Mouse (Mus musculus): ENCODE data around the gene Ifna14.
"Not testable (repeated sequence)": the region's sequence is repeated elsewhere in the genome, so short reads cannot be mapped to it uniquely, and the experiment has no call there.

Gene Ifna14

DNA sequence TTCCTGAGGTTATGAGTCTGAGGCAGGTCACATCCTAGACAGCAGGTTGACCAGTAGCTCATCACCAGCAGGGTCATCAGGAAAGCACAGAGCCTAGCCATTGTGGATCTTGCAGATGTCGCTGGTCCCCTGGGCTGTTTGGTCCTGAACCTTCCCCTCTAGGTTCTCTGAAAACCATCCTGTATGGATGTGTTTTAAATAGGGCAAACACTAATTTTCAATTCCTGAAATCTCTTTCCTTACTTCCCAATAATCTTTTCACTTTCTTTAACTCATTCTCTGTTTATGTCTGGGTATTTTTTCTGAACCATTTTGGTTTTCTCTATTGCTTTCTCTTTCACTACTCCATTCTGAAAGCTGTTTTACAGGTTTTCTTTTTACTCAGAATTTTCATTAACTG, at the start of gene Ifna14:
TSS of gene Ifna14 (minus strand) at position 101 of the 400 bp plus-strand sequence.
- DNase-seq = no peak

DNA sequence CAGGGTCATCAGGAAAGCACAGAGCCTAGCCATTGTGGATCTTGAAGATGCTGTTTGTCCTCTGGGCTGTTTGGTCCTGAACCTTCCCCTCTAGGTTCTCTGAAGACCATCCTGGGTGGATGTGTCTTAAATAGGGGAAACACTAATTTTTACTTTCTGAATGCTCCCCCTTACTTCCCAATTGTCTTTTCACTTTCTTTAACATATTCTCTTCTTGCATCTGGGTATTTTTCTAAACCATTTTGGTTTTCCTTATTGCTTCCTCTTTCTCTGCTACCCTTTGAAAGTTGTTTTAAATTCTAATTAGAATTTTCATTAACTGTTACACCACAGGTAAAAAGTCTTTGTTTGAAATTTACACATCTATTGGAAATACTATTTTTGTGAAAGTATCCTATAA, 31.7 kb upstream of the Ifna14 start, which contains the start of gene Ifna12:
TSS of gene Ifna12 (minus strand) at position 101 of the 400 bp plus-strand sequence.
- DNase-seq = no peak

GRCm38 (mm10) chr4:88592285-88592684, 20.7 kb upstream of the Ifna14 start, which contains the start of gene Ifna9:
Gene Ifna9, minus strand, starts transcription at chr4:88592385.
- no peak for DNase-seq

DNA sequence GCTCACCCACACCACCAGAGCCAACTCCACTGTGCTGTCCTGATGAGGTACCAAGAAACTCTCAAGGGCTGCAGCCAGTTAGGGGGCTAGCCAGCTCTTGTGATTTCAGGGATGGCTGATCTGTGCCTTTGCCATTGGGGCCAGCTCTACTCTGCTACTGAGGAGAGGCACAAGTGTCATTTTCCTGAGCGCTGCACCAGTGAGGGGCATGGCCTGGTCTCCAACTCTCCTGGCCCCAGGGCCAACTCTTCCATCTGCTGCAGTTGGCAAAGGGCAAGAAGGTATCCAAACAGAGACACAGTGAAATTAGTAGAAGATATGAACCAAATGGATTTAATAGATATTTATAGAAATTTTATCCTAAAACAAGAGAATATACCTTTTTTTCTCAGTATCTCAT, 9.8 kb downstream of the Ifna14 start:
- peak; percentile 70 for DNase-seq

DNA sequence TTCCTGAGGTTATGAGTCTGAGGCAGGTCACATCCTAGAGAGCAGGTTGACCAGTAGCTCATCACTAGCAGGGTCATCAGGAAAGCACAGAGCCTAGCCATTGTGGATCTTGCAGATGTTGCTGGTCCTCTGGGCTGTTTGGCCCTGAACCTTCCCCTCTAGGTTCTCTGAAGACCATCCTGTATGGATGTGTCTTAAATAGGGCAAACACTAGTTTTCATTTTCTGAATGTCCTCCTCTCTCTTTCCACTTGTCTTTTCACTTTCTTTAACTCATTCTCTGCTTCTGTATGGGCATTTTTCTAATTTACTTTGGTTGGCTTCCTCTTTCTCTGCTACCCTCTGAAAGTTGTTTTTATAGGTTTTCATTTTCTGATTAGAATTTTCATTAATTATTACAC, 13.5 kb downstream of the Ifna14 start, which contains the start of gene Ifna15:
TSS of gene Ifna15 (minus strand) at position 101 of the 400 bp plus-strand sequence.
- DNase-seq = not testable (repeated sequence)

- DNase-seq = peak; percentile 58
Measured at GRCm38 (mm10) chr4:88550161-88550945, 21.2 kb downstream of the Ifna14 start.

DNA sequence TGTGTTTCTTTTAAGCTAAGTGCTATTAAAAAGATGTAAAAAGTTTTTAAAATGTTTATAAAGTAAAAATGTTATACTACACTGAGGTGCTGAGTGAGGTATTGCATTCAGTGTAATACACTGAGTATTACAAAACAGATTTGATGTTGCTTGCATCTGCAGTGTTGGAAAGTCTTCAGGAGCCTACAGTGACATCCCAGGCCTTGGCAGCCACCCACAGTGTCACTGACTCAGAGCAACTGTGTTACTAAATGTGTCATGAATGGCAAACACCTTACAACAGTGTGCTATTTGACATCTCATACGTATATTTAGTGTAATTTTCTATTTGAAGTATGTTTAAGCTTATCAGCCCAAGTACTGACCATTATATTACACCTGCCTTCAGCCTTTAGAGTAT, 23.6 kb downstream of the Ifna14 start:
- peak; percentile 34 for DNase-seq

- peak; percentile 60 for DNase-seq
Measured at GRCm38 (mm10) chr4:88543649-88544234, 27.9 kb downstream of the Ifna14 start.

DNA sequence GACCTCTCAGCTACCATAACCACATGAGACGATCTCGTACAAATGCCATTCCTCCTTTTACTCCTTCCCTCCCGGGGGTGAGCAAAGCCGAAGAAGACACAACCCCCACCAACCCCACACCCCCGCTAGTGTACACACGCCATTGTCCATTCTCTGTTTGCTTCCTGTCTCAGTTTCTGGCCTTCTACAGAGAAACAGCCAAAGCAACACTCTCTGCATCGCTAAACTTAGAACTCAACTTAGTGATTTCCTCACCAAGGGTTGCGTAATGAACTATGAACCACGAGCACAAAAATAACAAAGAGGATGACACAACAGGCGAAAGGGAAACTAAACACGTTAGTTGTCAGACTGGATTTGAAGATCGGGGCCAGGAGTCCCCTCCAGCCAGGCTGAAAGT, 34.3 kb downstream of the Ifna14 start:
- no peak for DNase-seq

DNA sequence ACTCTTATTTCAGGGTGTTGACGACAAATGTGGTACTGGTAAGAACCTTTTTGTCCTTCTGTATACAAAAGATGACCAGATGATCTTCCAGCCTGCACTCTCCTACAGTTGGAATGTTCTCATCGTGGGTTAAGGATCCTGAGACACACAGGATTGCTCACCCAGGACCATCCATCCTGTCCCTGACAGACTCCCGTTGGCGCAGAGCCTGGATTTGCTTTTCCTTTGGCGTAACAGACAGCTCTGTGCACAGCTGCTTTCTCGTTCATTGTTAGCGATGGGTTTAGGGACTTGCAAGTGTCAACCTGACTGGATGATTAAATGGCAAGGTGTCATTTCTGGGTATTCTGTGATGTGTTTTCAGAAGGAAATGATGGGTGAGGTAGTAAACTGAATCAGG, 35.0 kb downstream of the Ifna14 start:
- no peak for DNase-seq

DNA sequence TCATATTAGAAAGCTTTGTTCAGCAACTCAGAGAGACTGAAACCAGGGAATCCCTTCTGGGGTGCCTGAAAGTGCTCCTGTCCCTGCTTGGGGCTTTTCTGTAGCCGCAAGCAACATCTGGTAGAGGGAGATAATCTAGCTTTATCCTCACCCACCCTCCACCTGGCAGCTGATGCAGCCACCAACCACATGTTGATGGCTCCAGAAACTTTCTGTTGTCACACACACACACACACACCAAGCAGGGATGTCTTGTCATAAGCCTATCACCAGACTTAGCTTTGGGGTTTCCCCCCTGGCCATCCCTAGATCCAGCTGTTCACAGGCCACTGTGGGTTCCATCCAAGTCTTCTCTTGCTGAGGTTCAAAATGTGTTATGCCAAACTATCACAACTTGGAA, 35.9 kb downstream of the Ifna14 start:
- DNase-seq = no peak

DNA sequence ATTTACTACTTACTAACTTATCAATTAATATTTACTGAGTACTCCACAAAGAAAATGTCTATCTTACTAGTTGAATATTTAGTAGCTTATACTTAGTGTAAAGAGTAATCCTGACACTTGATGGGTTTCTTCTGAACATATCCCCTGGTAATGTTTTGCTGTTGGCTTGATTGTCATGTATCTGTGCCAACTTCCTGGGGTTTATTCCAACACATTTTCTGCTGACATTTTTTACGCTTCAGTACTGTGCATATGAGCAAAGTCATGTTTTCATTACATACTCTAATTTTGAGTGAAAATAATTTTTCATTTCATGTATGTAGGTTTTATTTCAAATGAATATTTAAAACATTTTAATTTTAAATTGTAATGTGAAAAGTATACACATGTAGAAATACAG, 36.7 kb downstream of the Ifna14 start:
- no peak for DNase-seq

- no peak for DNase-seq
Measured at GRCm38 (mm10) chr4:88533499-88533898, 38.1 kb downstream of the Ifna14 start.

- DNase-seq = no peak
Measured at GRCm38 (mm10) chr4:88530892-88531291, 40.7 kb downstream of the Ifna14 start.

DNA sequence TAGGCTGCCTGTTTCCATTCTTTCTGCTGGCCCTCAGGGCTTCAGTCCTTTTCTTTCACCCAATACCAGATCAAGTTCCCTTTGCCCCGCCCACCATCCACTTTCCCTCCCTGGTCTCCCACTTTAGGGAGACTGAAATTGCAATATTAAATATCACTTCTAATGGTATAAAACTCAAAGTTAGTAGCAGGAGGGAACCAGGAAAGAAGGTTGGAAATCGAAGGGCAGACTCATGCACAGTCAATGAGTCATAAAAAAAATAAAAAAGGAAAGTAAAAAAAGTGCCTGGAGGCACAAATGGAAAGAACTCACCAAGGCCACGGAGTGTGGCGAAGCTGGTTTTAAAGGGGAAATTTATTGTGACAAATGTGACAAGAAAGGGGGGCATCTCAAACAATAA, 41.3 kb downstream of the Ifna14 start:
- DNase-seq = no peak

DNA sequence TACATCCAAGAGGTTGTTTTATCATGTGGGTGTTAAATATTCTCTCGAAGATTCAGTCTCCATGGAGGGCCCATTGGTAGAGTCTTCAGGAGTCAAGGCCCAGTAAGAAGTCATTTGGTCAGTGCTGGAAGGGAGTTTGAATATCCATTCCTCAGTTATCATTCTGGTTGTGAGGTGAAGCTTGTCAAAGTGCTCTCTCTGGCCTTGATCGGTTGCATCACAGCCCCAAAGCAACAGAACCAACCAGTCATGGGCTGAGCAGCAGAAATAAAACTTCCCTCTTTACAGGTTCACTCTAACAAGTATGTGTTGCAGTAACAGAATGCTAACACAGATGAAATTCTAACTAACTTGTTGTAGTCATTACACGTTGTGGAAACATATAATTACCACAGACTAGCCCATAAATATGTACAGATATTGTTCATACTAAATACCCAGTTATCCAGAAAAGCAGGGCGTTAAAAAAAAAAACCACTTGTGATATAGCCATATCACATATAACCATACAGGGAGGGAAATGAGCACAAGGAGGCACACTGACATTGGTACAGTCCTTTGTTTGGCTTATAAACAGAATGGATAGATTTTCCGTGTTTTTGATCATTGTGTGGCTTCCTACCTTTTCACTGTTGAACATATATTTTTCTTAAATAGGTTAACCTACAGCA, 45.1 kb downstream of the Ifna14 start:
- DNase-seq = no peak

DNA sequence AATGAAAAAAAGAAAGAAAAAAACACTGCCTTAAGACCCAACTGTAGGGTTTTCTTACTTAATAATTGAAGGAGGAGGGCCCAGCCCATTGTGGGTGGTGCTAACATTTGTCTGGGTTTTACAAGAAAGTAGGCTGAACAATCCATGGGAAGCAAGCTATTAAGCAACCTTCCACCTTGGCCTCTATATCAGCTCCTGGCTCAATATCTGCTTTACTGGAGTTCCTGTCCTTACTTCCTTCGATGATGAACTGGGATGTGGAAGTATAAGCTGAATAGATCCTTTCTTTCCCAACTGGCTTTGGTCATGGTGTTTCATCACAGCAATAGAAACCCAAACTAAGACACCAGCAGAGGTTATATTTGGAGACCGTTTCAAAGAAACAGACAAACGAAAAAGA, 46.2 kb downstream of the Ifna14 start:
- no peak for DNase-seq

GRCm38 (mm10) chr4:88523241-88523640, 48.4 kb downstream of the Ifna14 start:
- no peak for DNase-seq

- no peak for DNase-seq
Measured at GRCm38 (mm10) chr4:88522674-88523073, 48.9 kb downstream of the Ifna14 start, which contains the start of gene Ifnb1. Gene Ifnb1, minus strand, starts transcription at chr4:88522774.

Data from cerebellum, adult 9-10 months (tissue).